Mouse (Mus musculus): ENCODE measurements around the gene Chd1. TPM values are rescaled to one million over a fixed set of nuclear protein-coding genes. Genes with fewer than 3 reads are reported as not detected.

The Chd1 gene
- total RNA-seq, 2 experiments from 2014 or later: 12.0 to 14.7 TPM

- no peak for DNase-seq (ENCODE audit: low spot score)
These were observed 104.0 kb downstream of the Chd1 start for GRCm38 (mm10) chr17:15808468-15809374.

- no peak for DNase-seq (ENCODE audit: low spot score)
These were observed 105.2 kb downstream of the Chd1 start for GRCm38 (mm10) chr17:15809949-15810348.

- no peak for DNase-seq (ENCODE audit: low spot score)
These were observed 107.5 kb downstream of the Chd1 start for GRCm38 (mm10) chr17:15812136-15812778.

- DNase-seq (ENCODE audit: low spot score): no peak
These were observed 109.0 kb downstream of the Chd1 start for GRCm38 (mm10) chr17:15813658-15814212.

- no peak for DNase-seq (ENCODE audit: low spot score)
These were observed 110.7 kb downstream of the Chd1 start for GRCm38 (mm10) chr17:15815312-15816018.

GRCm38 (mm10) chr17:15816379-15817095 is 111.8 kb downstream of the Chd1 start:
- no peak for DNase-seq (ENCODE audit: low spot score)

- DNase-seq (ENCODE audit: low spot score): no peak
These were observed 112.3 kb downstream of the Chd1 start for GRCm38 (mm10) chr17:15817096-15817450.

GRCm38 (mm10) chr17:15817634-15818033 is 112.9 kb downstream of the Chd1 start:
- DNase-seq (ENCODE audit: low spot score): no peak

- DNase-seq (ENCODE audit: low spot score): no peak
These were observed 113.6 kb downstream of the Chd1 start for GRCm38 (mm10) chr17:15818372-15818771.

GRCm38 (mm10) chr17:15820146-15820545 is 115.4 kb downstream of the Chd1 start:
- DNase-seq (ENCODE audit: low spot score): no peak

GRCm38 (mm10) chr17:15820761-15821160 is 116.0 kb downstream of the Chd1 start:
- no peak for DNase-seq (ENCODE audit: low spot score)

GRCm38 (mm10) chr17:15821706-15822105 is 116.9 kb downstream of the Chd1 start:
- no peak for DNase-seq (ENCODE audit: low spot score)

Other genes with a start within 250 kb of the Chd1 start
- 100 to 1,000 TPM; 105 to 115 TPM for gene Psmb1, start 205.2 kb upstream of the Chd1 start, total RNA-seq (2021)
- gene Tbp, start 205.1 kb upstream of the Chd1 start, total RNA-seq (2021): 1 to 10 TPM; 6.7 to 7.0 TPM
- 10 to 100 TPM; 13.8 to 19.2 TPM for gene Pdcd2, start 177.7 kb upstream of the Chd1 start, total RNA-seq (2021)
- gene Prdm9, start 140.6 kb upstream of the Chd1 start, total RNA-seq (2021): 1 to 10 TPM; 2.2 to 3.0 TPM
- 10 to 100 TPM; 34.2 to 37.6 TPM for gene Rgmb, start 126.1 kb downstream of the Chd1 start, total RNA-seq (2021)

Data from gastrocnemius, adult 18-20 months (tissue).